Mouse (Mus musculus) gastrocnemius, postnatal 4 days (tissue): Measurements from ENCODE around the gene 4921517D22Rik. TPM values are rescaled to one million over a fixed set of nuclear protein-coding genes. Genes with fewer than 3 reads are reported as not detected.

Experiments
- DNase-seq, 2 experiments: peaks; one replicate each; pipeline ENCODE4 v3.0.0; 2021 to 2022; ENCODE audit warnings: low spot score in 2 of 2, mixed read lengths in 2 of 2
- total RNA-seq, 2 experiments: library from RNA; stranded (reverse); gene quantifications; 2 replicates each; pipeline ENCODE4 v1.2.3; 2021

Gene 4921517D22Rik
- total RNA-seq, 2 experiments from 2014 or later, result not detected

DNA sequence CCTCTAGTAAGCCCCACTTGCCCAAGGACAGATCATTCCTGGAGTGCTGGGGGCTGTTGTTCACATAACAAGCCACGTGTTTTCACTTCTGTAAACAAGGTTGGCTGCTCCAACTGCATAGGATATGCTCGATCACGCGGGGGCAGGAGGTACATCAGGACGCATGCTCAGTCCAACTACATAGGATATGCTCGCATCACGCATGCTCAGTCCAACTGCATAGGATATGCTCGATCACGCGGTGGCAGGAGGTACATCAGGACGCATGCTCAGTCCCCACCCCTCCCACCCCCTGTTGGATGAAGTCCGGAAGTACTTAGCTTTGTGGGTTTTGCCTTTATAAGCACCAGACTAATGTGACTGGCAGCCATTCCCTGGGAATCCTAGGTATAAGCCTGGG, 31.9 kb downstream of the 4921517D22Rik start:
- no peak for DNase-seq

DNA sequence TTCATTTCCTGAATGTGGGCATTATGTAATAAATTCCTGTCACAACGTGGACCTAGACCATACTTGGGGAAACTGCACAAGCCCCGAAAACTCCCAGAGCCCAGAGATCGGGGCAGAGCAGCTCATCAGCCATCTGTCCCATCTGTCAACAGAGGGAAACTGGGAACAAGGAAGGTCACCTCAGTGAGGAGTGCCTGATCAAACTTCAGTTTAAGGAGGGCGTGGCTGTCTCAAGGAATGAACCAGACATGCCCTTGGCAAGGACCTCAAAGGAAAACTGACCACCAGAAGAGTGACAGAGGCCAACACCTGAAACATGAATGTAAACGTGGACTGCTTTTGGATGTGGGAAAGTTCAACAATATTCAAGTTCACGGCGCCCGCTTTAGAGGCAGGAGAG, 32.5 kb downstream of the 4921517D22Rik start:
- DNase-seq, result no peak

- no peak for DNase-seq
These were observed 33.5 kb downstream of the 4921517D22Rik start for GRCm38 (mm10) chr13:59660371-59660770.

- DNase-seq, result no peak
These were observed 36.1 kb downstream of the 4921517D22Rik start for GRCm38 (mm10) chr13:59657781-59658180.

- DNase-seq, result no peak
These were observed 36.9 kb downstream of the 4921517D22Rik start for GRCm38 (mm10) chr13:59656975-59657388.

DNA sequence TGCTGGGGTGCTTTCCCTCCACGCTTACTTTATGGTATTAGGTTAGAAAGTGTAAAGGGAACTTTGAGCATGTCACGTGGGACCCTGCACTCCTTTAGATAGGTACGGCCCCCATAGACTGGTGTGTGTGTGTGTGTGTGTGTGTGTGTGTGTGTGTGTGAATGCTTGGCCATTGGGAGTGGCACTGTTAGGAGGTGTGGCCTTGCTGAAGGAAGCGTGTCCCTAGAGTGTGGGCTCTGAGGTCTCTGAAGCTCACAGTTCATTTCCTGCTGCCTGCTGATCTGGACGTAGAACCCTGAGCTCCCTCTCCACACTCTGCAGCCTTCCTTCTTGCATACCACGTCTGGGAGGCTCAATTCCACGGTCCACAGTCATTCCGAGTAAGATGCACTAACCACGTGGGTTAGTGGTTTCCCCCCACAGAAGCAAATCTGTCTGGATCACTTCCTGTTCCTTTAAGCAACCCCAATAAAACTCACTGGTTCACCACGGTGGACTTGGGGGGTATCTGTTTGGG, 37.5 kb downstream of the 4921517D22Rik start:
- DNase-seq, result no peak

GRCm38 (mm10) chr13:59655718-59656315, 38.1 kb downstream of the 4921517D22Rik start:
- DNase-seq, result no peak

- no peak for DNase-seq
These were observed 39.4 kb downstream of the 4921517D22Rik start for GRCm38 (mm10) chr13:59654465-59654864.

DNA sequence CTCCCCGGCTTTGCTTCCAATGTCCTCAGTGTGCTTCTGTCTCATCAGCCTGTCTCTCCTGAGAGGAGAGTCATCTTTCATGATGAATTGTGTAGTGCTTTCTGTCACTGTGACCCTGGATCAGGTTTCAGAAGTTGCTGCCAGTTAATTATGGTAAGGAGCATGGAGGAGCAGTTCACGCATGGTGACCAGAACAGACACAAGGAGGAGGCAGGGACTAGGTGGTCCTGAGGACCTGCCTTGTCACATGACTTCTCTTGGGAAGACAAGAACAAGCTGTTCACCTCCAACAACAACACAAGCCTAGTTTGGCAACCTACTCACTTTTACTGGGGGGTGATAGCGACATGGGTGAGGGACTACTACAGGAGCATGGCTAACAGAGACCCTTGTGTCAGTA, 40.8 kb downstream of the 4921517D22Rik start:
- DNase-seq, result no peak

- DNase-seq, result no peak
These were observed 41.3 kb downstream of the 4921517D22Rik start for GRCm38 (mm10) chr13:59652651-59653050.

DNA sequence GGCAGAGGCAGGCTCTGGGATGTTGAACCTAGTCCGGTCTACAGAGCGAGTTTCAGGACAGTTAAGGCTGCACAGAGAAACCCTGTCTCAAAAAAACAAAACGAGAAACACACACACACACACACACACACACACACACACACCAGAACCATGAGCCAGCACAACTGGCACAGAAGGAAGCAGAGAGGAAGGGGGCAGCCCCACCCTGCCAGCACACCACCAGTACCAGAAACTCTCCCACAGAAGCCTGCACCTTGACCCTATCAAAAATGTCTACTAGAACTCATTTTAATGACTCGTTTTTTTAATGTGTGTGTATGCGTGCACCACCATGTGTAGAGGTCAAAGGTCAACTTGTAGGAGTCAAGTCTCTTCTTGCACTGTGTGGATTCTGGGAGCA, 44.1 kb downstream of the 4921517D22Rik start:
- no peak for DNase-seq

- no peak for DNase-seq
These were observed 45.3 kb downstream of the 4921517D22Rik start for GRCm38 (mm10) chr13:59648598-59648997.

DNA sequence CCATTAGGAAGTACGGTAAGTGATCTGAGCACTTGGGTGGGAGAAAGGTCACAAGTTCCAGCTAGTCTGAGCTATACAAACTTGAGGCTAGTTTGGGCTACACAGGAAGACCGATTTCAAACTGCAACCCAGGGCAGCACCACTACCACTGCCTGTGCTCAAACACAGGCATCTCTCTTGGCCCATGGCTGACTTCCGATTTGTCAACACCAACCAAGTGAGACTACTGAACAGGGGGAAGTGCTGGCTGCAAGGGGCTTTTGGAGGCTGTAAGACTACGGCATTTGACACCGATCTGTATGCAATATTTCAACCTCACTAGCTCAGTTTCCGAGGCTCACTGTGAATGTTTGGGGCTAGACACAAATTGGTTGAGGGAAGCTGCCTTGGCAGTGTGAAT, 46.4 kb downstream of the 4921517D22Rik start:
- no peak for DNase-seq

DNA sequence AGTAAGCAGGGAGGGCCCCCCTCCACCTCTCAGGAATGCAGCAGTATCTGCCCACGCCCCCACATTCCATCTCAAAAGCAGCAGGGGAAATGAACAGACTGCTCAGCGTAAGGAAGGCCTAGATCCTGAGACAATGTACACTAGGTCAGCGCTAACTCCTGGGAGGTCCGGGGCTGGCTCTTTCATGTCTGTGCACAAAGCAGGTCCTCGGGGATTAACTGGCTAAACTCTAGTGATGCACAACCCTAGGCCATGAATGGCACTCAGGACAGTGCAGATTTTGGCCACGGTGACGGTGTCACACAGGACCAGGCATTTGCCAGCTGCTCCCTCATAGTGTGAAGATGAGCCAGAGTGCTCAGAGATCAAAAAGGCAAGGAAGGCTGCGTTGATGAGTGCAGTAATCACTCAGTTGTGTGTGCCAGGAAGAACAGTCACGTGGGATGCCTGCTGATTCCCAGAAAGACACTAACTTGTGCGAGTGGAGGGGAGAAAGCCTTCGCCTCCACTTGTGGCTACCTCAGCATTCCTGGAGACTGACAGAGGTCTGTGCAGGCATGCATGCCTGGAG, 47.1 kb downstream of the 4921517D22Rik start:
- DNase-seq, result no peak

DNA sequence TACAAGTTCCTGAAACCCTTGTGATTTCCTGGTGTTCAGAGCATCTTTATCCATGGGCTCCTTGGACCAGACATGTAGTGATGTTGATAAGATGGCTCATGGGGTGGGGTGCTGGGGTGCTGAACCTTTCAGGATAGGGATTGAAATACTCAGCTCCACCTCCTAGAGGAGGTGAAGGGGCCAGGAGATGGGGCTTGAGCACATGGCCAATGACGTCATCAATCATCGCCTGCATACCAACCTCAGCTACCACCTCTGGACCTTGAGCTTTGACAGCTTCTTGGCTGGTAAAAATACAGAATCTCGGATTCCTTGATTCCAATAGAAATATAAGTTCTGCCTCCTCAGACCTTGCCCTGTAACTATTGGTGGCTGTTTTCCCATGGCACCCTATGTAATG, 48.4 kb downstream of the 4921517D22Rik start:
- no peak for DNase-seq

GRCm38 (mm10) chr13:59642818-59643217, 51.1 kb downstream of the 4921517D22Rik start:
- no peak for DNase-seq

DNA sequence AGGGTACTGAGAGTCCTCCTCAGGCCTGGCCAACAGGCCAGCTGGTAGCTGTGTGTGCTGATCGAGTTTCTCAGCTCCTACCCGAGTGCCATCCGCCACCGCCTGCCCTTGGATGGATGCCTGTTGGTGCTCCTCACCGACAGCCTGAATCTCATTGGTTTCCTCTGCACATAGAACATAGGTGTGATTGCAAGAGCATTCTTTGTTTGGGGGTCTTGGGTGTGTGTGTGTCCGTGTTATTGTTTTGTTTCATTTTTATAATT, 53.8 kb downstream of the 4921517D22Rik start:
- no peak for DNase-seq

GRCm38 (mm10) chr13:59639368-59640177, 54.3 kb downstream of the 4921517D22Rik start:
- no peak for DNase-seq

DNA sequence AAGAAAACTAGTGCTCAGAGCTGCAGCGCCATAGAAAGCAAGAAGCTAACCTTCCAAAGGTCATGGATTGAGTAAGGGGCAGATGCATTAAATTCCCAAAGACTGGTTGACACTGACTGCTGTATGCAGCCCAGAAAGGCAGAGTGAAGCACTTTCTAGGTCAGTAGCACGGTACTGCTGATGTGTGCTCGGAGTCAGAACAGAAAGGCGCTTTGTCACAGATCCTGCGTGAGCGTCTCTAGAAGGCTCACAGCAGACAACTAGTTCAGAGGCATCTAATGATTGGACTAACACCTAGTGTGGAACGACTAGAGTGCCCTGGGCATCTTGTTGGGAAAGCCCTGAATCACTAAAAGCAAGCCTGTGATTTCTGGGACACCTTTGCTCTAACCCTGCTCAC, 56.1 kb downstream of the 4921517D22Rik start:
- DNase-seq, result no peak
